In the genomic region with DNA sequence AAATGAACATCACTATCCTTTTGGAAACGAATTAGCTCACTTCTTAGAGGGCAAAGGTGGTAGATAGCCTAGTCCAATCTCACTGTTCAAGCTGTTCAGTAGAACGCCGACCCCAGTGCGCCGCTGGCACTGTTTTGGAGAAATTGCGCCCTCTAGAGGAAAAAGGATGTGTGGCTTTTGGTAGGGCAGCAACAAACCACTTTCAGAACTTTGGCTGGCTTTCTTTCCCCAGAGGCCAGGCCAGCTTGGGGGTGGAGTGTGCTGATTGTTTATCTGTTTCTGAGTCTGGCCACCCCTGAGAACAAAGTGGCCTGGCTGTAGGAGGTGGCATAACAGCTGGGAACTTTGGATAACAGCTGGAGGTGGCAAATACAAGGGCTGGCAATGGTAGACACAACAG, we compare ENCODE assay signal across 8 mouse cellular contexts. TPM values are rescaled to one million over a fixed set of nuclear protein-coding genes. Genes with fewer than 3 reads are reported as not detected.
A peak's percentile ranks its signal among the peaks of the same experiment; 100 is the strongest.
DNase-seq lines count a peak whose midpoint lies in the region; ATAC-seq and TF ChIP-seq lines count a peak whose summit lies in the region.

No protein-coding gene starts in this region.

- peaks cover 18% of the 10 kb centered on the region for H3K27me3 ChIP-seq in erythroblast, embryonic 14.5 days (ENCODE audit: control insufficient read depth)
- no peaks in the 10 kb centered on the region for H3K27me3 ChIP-seq in heart, embryonic 16.5 days (ENCODE audit: control insufficient read depth, insufficient read depth, low read length)
- H3K27me3 ChIP-seq in splenic B cell, adult 2 months (ENCODE audit: control insufficient read depth, insufficient read depth, low read length, poor library complexity, severe bottlenecking): no peaks in the 10 kb centered on the region

- H3K9me3 ChIP-seq in erythroblast, embryonic 14.5 days (ENCODE audit: control insufficient read depth, low read length): no peaks in the 10 kb centered on the region
- H3K9me3 ChIP-seq in heart, embryonic 16.5 days (replicated peaks; ENCODE audit: control insufficient read depth, low read length): no peaks in the 10 kb centered on the region

- H3K4me2 ChIP-seq in heart, embryonic 16.5 days (ENCODE audit: low read depth, low read length): peak overlapping the region; percentile 18; the same call in 1 of the 2 replicates

- no peak overlapping the region for H3K27ac ChIP-seq in bone marrow, adult 2 months (ENCODE audit: control insufficient read depth, insufficient read depth, low read depth, low read length, poor library complexity)
- H3K27ac ChIP-seq in heart, embryonic 16.5 days (ENCODE audit: low read length): no peak overlapping the region

- no peak for ATAC-seq in heart, embryonic 16.5 days (replicated peaks; ENCODE audit: extremely low read depth, insufficient read depth, low FRiP score)
- ATAC-seq in megakaryocyte-erythroid progenitor cell, adult 5-6 weeks (replicated peaks; ENCODE audit: low FRiP score, low TSS enrichment, poor library complexity, severe bottlenecking): peak; percentile 94

- H3K4me3 ChIP-seq in bone marrow, adult 2 months (replicated peaks; ENCODE audit: control insufficient read depth, low read depth, low read length): no peak overlapping the region
- H3K4me3 ChIP-seq in erythroblast, embryonic 14.5 days (replicated peaks): peak overlapping the region; percentile 46
- no peak overlapping the region for H3K4me3 ChIP-seq in heart, embryonic 16.5 days (ENCODE audit: low read length)

- no peak overlapping the region for H3K9ac ChIP-seq in heart, embryonic 16.5 days (ENCODE audit: low read length)

- H3K36me3 ChIP-seq in erythroblast, embryonic 14.5 days (ENCODE audit: control insufficient read depth): no peaks in the 10 kb centered on the region
- no peaks in the 10 kb centered on the region for H3K36me3 ChIP-seq in heart, embryonic 16.5 days (ENCODE audit: control insufficient read depth, insufficient read depth)
- H3K36me3 ChIP-seq in splenic B cell, adult 2 months (ENCODE audit: control insufficient read depth, insufficient read depth, low read length, poor library complexity, severe bottlenecking): no peaks in the 10 kb centered on the region

- H3K4me1 ChIP-seq in bone marrow, adult 2 months (ENCODE audit: control insufficient read depth, insufficient read depth, low read length): no peaks in the 10 kb centered on the region; the same call in 1 of the 2 replicates
- H3K4me1 ChIP-seq in erythroblast, embryonic 14.5 days (ENCODE audit: control insufficient read depth): peaks cover 35% of the 10 kb centered on the region
- H3K4me1 ChIP-seq in heart, embryonic 16.5 days (ENCODE audit: control insufficient read depth, insufficient read depth, low read length): no peaks in the 10 kb centered on the region

- TF ChIP-seq POLR2A in bone marrow, adult 2 months (IDR thresholded peaks at IDR 0.05; ENCODE audit: borderline replicate concordance, control insufficient read depth, low read depth, low read length): no peak

- TF ChIP-seq CTCF in bone marrow, adult 2 months (IDR thresholded peaks at IDR 0.05; ENCODE audit: control insufficient read depth, insufficient read depth, low read length): peak; percentile 68

- DNase-seq in gastrocnemius, adult 18-20 months (ENCODE audit: low spot score): peak; percentile 21
- DNase-seq in gastrocnemius, adult 8-10 months (ENCODE audit: low spot score in 2 of 2): no peak
- DNase-seq in layer of hippocampus, postnatal 36 days: peak; percentile 58 to 61
- DNase-seq in splenic B cell, adult 2 months (ENCODE audit: low read depth, low spot score): peak; percentile 57

- 16% methylated on average over 6 of the region's 6 CpGs for WGBS in bone marrow, adult 2 months
- 6% methylated on average over 6 of the region's 6 CpGs for whole genome bisulfite sequencing in heart, embryonic 16.5 days

RNA-seq across cellular contexts. Expression of a gene that starts 11.7 kb away (rescaled TPM):
- total RNA-seq in gastrocnemius, adult 18-20 months (2021): 1 to 10 TPM; 3.0 to 3.3 TPM
- total RNA-seq in gastrocnemius, adult 8-10 months (2022): 1 to 10 TPM; 3.2 to 3.4 (median 3.2) TPM
- 5.2 and 8.8 TPM in 2 replicates for polyA plus RNA-seq in bone marrow, adult 2 months (2011; ENCODE audit: insufficient read depth, insufficient read length, low replicate concordance, missing spikeins)
- polyA plus RNA-seq in erythroblast, embryonic 14.5 days (2012): 0.10 and 0.15 TPM in 2 replicates
- 3.5 and 3.7 TPM in 2 replicates for polyA plus RNA-seq in heart, embryonic 16.5 days (2015; fragmentation: Nextera tagmentation; extraction: Ambion mirVana)
- 1 to 10 TPM; 9.1 TPM for total RNA-seq in layer of hippocampus, postnatal 36 days (2021)
- total RNA-seq in megakaryocyte-erythroid progenitor cell, adult 5-6 weeks (2014; fragmentation: Nextera tagmentation): 12.9 and 18.2 TPM in 2 replicates
- total RNA-seq in megakaryocyte-erythroid progenitor cell, adult 5-6 weeks (2017): 16.4 and 16.8 TPM in 2 replicates

RNA-seq across cellular contexts. Expression of a gene that starts 23.7 kb away (rescaled TPM):
- total RNA-seq in gastrocnemius, adult 18-20 months (2021): under 1 TPM; 0.05 to 0.17 TPM
- under 1 TPM in 2 of 4 experiments, not detected in 2; 0.04 to 0.05 TPM for total RNA-seq in gastrocnemius, adult 8-10 months (2022)
- 1.0 and 2.3 TPM in 2 replicates for polyA plus RNA-seq in bone marrow, adult 2 months (2011; ENCODE audit: insufficient read depth, insufficient read length, low replicate concordance, missing spikeins)
- polyA plus RNA-seq in erythroblast, embryonic 14.5 days (2012): 0.01 TPM in 1 of 2 replicates, not detected in the other
- polyA plus RNA-seq in heart, embryonic 16.5 days (2015; fragmentation: Nextera tagmentation; extraction: Ambion mirVana): 0.04 and 0.05 TPM in 2 replicates
- 10 to 100 TPM; 89.3 to 94.4 TPM for total RNA-seq in layer of hippocampus, postnatal 36 days (2021)
- not detected in 2 replicates for total RNA-seq in megakaryocyte-erythroid progenitor cell, adult 5-6 weeks (2014; fragmentation: Nextera tagmentation)
- 0.15 and 0.75 TPM in 2 replicates for total RNA-seq in megakaryocyte-erythroid progenitor cell, adult 5-6 weeks (2017)

RNA-seq across cellular contexts. Expression of a gene that starts 35.6 kb away (rescaled TPM):
- total RNA-seq in gastrocnemius, adult 18-20 months (2021): not detected
- not detected for total RNA-seq in gastrocnemius, adult 8-10 months (2022)
- polyA plus RNA-seq in bone marrow, adult 2 months (2011; ENCODE audit: insufficient read depth, insufficient read length, low replicate concordance, missing spikeins): 1.2 TPM in 1 of 2 replicates, not detected in the other
- 0.01 TPM in 1 of 2 replicates, not detected in the other for polyA plus RNA-seq in erythroblast, embryonic 14.5 days (2012)
- not detected in 2 replicates for polyA plus RNA-seq in heart, embryonic 16.5 days (2015; fragmentation: Nextera tagmentation; extraction: Ambion mirVana)
- 10 to 100 TPM; 63.6 to 66.8 TPM for total RNA-seq in layer of hippocampus, postnatal 36 days (2021)
- not detected in 2 replicates for total RNA-seq in megakaryocyte-erythroid progenitor cell, adult 5-6 weeks (2014; fragmentation: Nextera tagmentation)
- not detected in 2 replicates for total RNA-seq in megakaryocyte-erythroid progenitor cell, adult 5-6 weeks (2017)

Comparison
In these comparisons a context has a peak if more than half of its experiments do, and no peak if none do; other contexts are left out.
1. DNase-seq: peak in gastrocnemius, adult 18-20 months (single experiment), layer of hippocampus, postnatal 36 days (2 of 2) and splenic B cell, adult 2 months (single experiment); none in gastrocnemius, adult 8-10 months (0 of 2).
2. RNA of a gene that starts 23.7 kb away (total RNA-seq): 89.3 to 94.4 TPM in layer of hippocampus, postnatal 36 days; 0.15 to 0.75 TPM in megakaryocyte-erythroid progenitor cell, adult 5-6 weeks, 0.05 to 0.17 TPM in gastrocnemius, adult 18-20 months and 0.04 to 0.05 TPM in gastrocnemius, adult 8-10 months; every median in the first group is over 10 times any median in the second.
3. RNA of a gene that starts 35.6 kb away (total RNA-seq): 63.6 to 66.8 TPM in layer of hippocampus, postnatal 36 days; not detected in gastrocnemius, adult 18-20 months, not detected in gastrocnemius, adult 8-10 months and not detected in megakaryocyte-erythroid progenitor cell, adult 5-6 weeks; every median in the first group is over 10 times any median in the second.